Mouse (Mus musculus): ENCODE data around the gene Timd4.

DNA sequence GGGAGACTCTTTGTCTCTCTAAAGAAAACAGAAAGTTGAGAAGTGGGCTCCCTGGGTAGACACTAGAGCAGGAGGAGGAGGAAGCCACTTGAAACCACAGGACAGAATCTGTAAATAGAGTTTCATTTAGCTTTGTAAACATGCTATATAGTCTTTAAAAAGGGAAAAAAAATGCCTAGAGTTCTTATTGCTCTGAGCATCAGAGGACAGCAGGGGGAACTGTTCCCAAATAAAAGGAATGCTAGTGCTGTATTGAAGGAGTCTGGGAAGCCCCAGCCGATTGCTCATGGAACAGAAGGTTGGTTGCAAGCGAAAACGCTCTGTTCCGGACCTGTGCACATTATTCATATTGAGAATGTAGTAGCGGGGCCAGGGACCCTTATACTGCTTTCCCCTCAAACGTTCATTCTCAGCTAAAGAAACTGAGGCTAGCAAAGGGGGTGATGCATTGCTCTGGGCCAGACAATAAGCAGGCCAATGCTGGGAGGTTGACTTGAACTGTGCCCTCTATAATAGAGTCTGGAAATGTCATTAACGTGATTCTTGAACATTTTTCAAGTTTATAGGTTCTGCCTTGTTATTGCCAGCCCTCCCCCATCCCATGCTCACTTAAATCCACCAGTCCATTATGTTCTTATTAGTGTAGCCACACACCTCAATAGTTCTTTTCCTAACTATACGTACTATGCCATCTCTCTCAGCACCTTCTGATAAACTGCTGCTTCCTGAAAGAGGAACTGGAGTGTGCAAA is 37.8 kb downstream of the Timd4 start:
- TF ChIP-seq POLR2A (IDR thresholded peaks at IDR 0.05; ENCODE audit: low read depth, low read length) = no peak
- no peak for TF ChIP-seq CTCF (IDR thresholded peaks at IDR 0.05; ENCODE audit: extremely low read depth, insufficient read length, insufficient replicate concordance, low read depth, low read length)

Measured in small intestine, adult 2 months (tissue).